Mouse (Mus musculus): ENCODE data around the gene Fbxw26. TPM values are rescaled to one million over a fixed set of nuclear protein-coding genes. Genes with fewer than 3 reads are reported as not detected.
"Not testable (repeated sequence)": the region's sequence is repeated elsewhere in the genome, so short reads cannot be mapped to it uniquely, and the experiment has no call there.

The Fbxw26 gene
- polyA plus RNA-seq (2016; fragmentation: Nextera tagmentation; extraction: Ambion mirVana), result not detected in 2 replicates

DNA sequence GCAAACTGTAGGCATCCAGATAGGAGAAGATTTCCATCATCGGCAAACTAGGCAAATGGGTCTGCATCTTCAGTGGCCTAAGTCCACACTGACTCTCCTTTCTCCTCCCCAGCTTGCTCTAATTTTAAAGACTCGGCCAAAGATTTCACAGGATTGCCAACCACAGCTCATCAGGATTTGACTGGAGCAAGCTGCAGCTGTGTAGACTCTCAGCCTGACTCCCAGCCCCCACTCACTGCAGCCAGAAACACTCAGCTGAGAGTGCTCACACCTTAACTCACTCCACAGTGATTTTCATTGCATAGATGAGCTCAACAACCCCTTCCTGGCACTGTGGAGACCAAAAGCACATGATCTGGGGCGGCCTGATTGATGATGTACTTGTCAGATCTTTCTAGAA lies at the start of gene Fbxw26:
Gene Fbxw26, minus strand, starts transcription at position 101 of the 400 bp plus-strand sequence.
- not testable (repeated sequence) for H3K36me3 ChIP-seq; H3K27ac ChIP-seq (replicated peaks); H3K9me3 ChIP-seq; H3K4me3 ChIP-seq; H3K9ac ChIP-seq (replicated peaks); H3K27me3 ChIP-seq; H3K4me2 ChIP-seq (replicated peaks); ATAC-seq (ENCODE audit: low FRiP score, low read depth); H3K4me1 ChIP-seq
- WGBS, result 79% methylated on average over 3 of the region's 3 CpGs

DNA sequence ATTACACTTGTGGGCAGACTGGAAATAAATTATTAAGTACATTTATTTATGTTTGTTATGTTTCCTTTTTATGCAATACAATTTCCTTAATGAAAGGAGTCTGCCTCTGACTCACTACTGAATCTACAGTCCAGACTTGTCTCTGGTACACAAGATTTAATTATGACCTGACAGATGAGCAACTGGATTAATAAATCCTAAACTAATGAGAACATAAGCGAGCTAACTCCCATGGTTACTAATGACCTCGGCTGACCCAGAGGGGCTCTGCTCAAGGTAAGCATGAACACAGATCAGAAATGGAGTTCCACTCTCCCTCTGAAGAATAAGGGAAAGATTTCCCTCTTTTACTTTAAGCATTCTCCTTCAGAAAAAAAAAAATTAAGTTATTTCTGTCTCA lies 49.3 kb upstream of the Fbxw26 start:
- no peak overlapping the region for H3K4me2 ChIP-seq (replicated peaks)
- no peak overlapping the region for H3K4me3 ChIP-seq
- no peak for ATAC-seq (ENCODE audit: low FRiP score, low read depth)
- no peaks in the 10 kb centered on the region for H3K4me1 ChIP-seq
- no peak overlapping the region for H3K27ac ChIP-seq (replicated peaks)
- no peaks in the 10 kb centered on the region for H3K36me3 ChIP-seq
- H3K9me3 ChIP-seq, result no peaks in the 10 kb centered on the region
- H3K9ac ChIP-seq (replicated peaks), result no peak overlapping the region
- no peaks in the 10 kb centered on the region for H3K27me3 ChIP-seq
- 76% methylated on average over 2 of the region's 2 CpGs for WGBS

DNA sequence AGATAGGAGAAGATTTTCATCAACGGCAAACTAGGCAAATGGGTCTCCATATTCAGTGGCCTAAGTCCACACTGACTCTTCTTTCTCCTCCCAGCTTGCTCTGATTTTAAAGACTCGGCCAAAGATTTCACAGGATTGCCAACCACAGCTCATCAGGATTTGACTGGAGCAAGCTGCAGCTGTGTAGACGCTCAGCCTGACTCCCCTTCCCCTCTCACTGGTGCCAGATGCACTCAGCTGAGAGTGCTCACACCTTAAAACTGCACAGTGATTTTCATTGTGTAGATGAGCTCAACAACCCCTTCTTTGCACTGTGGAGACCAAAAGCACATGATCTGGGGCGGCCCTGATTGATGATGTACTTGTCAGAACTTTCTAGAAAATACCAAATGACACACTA lies 44.7 kb upstream of the Fbxw26 start, which contains the start of gene Fbxw27:
Gene Fbxw27, minus strand, starts transcription at position 101 of the 400 bp plus-strand sequence.
- not testable (repeated sequence) for H3K36me3 ChIP-seq; H3K27me3 ChIP-seq; H3K4me3 ChIP-seq; H3K9ac ChIP-seq (replicated peaks); H3K27ac ChIP-seq (replicated peaks); H3K4me1 ChIP-seq; H3K9me3 ChIP-seq; H3K4me2 ChIP-seq (replicated peaks); ATAC-seq (ENCODE audit: low FRiP score, low read depth)
- 85% methylated on average over 4 of the region's 4 CpGs for WGBS

- WGBS, result 79% methylated on average over 1 of the region's 1 CpGs
- not testable (repeated sequence) for H3K27ac ChIP-seq (replicated peaks); ATAC-seq (ENCODE audit: low FRiP score, low read depth); H3K4me2 ChIP-seq (replicated peaks); H3K9ac ChIP-seq (replicated peaks); H3K4me1 ChIP-seq; H3K27me3 ChIP-seq; H3K4me3 ChIP-seq; H3K9me3 ChIP-seq; H3K36me3 ChIP-seq
Measured at GRCm38 (mm10) chr9:109766841-109767240, 21.0 kb upstream of the Fbxw26 start.

GRCm38 (mm10) chr9:109702600-109702999 lies 43.3 kb downstream of the Fbxw26 start, which contains the start of gene Fbxw18:
TSS of gene Fbxw18 (minus strand) at chr9:109702700.
- 79% methylated on average over 4 of the region's 4 CpGs for WGBS
- H3K4me1 ChIP-seq; H3K4me2 ChIP-seq (replicated peaks); ATAC-seq (ENCODE audit: low FRiP score, low read depth); H3K27me3 ChIP-seq; H3K9me3 ChIP-seq; H3K4me3 ChIP-seq; H3K27ac ChIP-seq (replicated peaks); H3K9ac ChIP-seq (replicated peaks); H3K36me3 ChIP-seq: not testable (repeated sequence)

- Histone ChIP-seq H3K9me3 (no peaks in the 10 kb centered on the region), H3K4me2 (replicated peaks) (no peak overlapping the region), H3K27ac (replicated peaks) (no peak overlapping the region), H3K4me3 (no peak overlapping the region), H3K36me3 (no peaks in the 10 kb centered on the region), H3K4me1 (no peaks in the 10 kb centered on the region), H3K27me3 (no peaks in the 10 kb centered on the region), H3K9ac (replicated peaks) (no peak overlapping the region)
- no peak for ATAC-seq (ENCODE audit: low FRiP score, low read depth)
- 8% methylated on average over 1 of the region's 1 CpGs for WGBS
Measured at GRCm38 (mm10) chr9:109685299-109685698, 60.6 kb downstream of the Fbxw26 start.

Other genes with a start within 250 kb of the Fbxw26 start
- gene Fbxw15, start 177.8 kb downstream of the Fbxw26 start, polyA plus RNA-seq (2016; fragmentation: Nextera tagmentation; extraction: Ambion mirVana), result not detected in 2 replicates
- 0.15 TPM in 1 of 2 replicates, not detected in the other for gene Fbxw24, start 120.0 kb downstream of the Fbxw26 start, polyA plus RNA-seq (2016; fragmentation: Nextera tagmentation; extraction: Ambion mirVana)
- gene Fbxw25, start 81.4 kb downstream of the Fbxw26 start, polyA plus RNA-seq (2016; fragmentation: Nextera tagmentation; extraction: Ambion mirVana), result 0.11 TPM in 1 of 2 replicates, not detected in the other
- 0.14 TPM in 1 of 2 replicates, not detected in the other for gene Fbxw18, start 43.4 kb downstream of the Fbxw26 start, polyA plus RNA-seq (2016; fragmentation: Nextera tagmentation; extraction: Ambion mirVana)
- not detected in 2 replicates for gene Fbxw27, start 44.6 kb upstream of the Fbxw26 start, polyA plus RNA-seq (2016; fragmentation: Nextera tagmentation; extraction: Ambion mirVana)
- not detected in 2 replicates for gene Spink8, start 66.2 kb upstream of the Fbxw26 start, polyA plus RNA-seq (2016; fragmentation: Nextera tagmentation; extraction: Ambion mirVana)
- 76.5 and 78.4 TPM in 2 replicates for gene Nme6, start 86.7 kb upstream of the Fbxw26 start, polyA plus RNA-seq (2016; fragmentation: Nextera tagmentation; extraction: Ambion mirVana)
- gene Camp, start 103.5 kb upstream of the Fbxw26 start, polyA plus RNA-seq (2016; fragmentation: Nextera tagmentation; extraction: Ambion mirVana), result 0.50 and 1.3 TPM in 2 replicates
- 41.6 and 41.7 TPM in 2 replicates for gene Cdc25a, start 129.5 kb upstream of the Fbxw26 start, polyA plus RNA-seq (2016; fragmentation: Nextera tagmentation; extraction: Ambion mirVana)
- gene Map4, start 185.4 kb upstream of the Fbxw26 start, polyA plus RNA-seq (2016; fragmentation: Nextera tagmentation; extraction: Ambion mirVana), result 109 and 117 TPM in 2 replicates